Mouse (Mus musculus) right cerebral cortex, postnatal 36 days (tissue): ENCODE measurements around the gene C1qc.
A peak's percentile ranks its signal among the peaks of the same experiment; 100 is the strongest.

Experiments used
- DNase-seq, 2 experiments: peaks; one replicate each; pipeline ENCODE4 v3.0.0; 2022; ENCODE audit warnings: low spot score in 2 of 2, mixed read lengths in 1 of 2

The C1qc gene

DNA sequence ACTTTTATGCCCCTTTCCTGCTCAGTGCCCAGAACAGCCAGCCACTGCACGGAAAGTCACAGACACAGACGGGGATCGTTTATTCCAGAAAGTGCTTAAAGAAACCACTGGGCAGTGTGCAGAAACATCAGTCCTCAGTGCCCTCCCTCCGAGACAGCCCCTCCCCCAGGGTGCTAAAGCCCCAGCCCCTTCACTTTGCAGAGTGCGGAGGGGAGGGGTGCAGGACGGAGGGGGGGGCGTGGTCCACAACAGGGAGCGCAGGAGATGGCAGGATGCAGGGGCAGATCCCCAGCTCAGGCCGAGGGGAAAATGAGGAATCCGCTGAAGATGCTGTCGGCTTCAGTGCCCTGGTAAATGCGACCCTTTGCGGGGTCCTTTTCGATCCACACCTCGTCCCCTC lies 3.0 kb upstream of the C1qc start:
- DNase-seq = no peak

DNA sequence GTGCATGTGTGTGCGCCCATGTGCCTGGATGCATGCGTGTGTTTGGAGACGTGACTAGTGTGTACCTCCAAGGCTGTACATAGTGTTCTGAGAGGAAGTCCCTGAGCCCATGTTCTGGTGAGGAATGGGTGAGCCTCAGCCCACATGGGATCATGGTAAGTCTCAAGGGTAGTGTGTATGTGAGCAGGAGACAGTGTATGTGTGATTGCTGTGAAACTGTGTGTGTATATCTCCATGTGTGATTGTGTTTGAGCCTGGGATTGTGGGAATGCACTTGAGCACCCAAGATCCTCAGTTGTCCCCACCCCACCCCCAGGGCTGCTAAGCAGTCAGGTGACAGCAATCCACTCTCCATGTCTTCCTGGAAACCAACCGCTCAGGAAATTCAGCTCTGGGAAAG lies 2.0 kb upstream of the C1qc start:
- DNase-seq = no peak

DNA sequence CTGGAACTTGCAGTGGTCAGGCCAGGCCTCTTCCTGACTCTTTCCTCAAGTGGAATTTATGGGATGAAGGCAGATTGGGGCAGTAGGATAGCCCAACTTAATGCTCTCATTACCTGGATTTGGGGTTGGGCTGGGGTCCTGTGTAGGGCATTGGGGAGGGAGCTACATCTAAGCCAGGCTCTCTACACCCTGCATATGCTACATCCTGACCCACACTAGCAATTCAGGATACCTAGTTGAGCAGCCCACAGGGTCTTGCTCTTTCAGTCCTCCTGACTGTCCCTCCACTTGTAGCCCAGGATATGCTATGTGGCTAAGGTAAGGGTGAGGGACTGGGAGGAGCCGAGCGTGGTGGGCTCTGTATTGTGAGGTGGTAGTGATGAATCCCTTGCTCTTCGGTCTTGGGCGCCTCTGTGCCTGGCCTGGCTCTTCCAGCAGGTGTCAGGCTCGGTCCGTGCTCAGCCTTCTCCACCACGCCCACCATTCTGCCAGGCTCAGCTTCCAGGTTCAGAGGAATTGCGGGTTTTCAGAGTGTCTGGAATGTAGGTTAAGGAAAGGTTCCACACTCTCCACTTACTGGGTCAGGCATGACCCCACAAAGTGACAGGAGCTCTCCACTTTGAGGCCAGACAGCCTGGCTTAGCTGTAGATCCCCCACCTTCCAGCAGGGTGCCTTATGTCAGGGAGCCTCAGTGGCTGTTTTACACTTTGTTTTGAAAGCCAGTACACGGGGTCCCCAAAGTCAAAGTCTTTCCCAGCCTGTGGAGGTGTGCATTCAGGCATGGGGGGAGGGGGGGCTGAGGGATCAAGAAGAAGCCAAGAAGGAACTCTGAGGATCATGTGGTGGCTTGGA lies 1.1 kb upstream of the C1qc start:
- peak; percentile 31 to 46 for DNase-seq

DNA sequence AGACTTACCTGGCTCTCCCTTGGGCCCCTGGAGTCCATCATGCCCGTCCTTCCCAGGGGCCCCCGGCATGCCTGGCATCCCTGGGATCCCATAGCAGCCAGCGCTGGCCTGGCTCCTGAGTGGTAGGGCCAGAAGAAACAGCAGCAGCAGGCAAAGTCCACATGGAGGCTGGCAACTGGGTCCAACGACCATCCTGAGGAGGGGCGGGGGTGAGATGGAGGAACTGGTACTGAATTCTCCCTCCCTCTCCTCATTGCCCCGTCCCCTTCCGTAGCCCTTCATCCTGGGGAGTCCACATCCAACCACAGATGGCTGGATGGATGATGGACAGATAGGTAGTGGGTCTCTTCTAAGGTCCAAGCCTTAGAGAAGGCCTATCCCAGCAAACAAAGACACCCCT lies 494 bp downstream of the C1qc start:
- no peak for DNase-seq

DNA sequence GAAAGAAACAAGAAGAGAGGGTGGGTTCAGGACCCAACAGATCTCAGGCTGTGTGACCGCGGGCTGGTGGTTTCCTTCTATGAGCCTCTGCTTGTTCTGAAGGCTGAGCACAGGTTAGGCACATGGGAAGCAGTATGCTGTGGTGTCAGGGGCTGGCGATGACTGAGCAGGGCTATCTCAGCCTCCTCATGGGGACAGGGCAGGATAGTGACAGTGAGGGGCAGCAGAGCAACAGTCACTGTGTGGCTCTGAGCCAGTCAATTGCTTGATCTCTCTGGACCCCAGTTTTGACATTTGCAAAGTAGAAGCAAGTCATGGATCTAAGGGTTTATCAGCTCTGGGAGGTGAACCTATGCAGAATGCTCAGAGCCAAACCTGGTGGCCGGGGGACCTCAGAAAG lies 1.8 kb downstream of the C1qc start:
- no peak for DNase-seq

DNA sequence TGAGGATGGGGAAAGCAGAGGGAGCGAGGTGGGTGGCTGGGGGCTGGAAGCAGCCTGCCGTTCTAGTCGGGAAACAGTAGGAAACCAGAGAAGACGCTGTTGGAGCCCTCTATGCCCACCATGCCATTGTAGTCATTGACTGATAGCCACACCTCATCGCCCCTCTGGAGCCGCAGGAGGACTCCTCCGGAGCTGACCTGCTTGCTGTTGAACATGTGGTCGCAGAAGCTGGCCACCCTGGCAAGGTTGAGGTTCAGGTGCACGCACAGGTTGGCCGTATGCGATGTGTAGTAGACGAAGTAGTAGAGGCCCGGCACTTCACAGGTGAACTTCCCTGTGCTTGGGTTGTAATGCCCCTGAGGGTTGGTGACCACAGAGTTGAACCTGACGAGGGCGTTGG lies 2.9 kb downstream of the C1qc start:
- DNase-seq = no peak

DNA sequence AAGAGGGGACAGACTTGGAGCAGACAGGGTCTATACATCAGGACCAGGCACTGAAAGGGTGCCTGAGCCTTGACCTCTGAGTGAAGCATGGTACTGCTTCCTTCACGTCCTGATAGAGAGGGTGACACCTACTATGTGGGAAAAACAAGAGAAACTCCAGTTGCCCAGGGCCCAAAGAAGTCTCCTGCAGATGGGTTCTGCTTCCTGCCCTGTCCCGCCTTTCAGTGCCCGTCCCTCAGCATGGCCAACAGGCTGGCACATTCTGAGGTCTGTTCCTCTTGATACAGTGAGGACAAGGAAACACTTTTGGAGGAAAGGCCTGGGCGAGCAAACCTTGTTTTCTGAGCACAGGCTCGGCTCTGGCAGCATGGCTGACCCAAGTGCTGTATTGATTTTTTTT lies 5.2 kb downstream of the C1qc start:
- DNase-seq = no peak

DNA sequence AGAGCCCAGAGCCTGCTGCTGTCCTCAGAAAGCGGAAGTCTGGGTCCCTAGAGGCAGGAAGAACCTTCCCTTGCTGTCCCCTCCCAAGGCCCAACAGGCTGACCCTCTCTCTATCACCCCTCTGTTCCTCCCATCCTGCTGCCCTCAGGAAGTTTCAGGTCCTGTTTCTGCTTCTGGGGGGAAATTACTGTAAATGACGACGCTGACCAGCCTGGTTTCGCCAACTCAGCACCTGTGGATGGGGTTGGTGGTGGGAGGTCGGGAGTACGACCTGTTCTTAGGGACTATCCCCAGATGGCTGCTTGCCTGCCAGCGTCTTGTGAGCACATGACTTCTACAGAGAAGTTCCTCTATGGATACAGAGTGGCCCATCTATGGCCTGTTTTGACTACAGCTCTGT lies 6.8 kb downstream of the C1qc start, which contains the start of gene C1qb:
Gene C1qb, minus strand, starts transcription at position 87 of the 400 bp plus-strand sequence.
- no peak for DNase-seq

DNA sequence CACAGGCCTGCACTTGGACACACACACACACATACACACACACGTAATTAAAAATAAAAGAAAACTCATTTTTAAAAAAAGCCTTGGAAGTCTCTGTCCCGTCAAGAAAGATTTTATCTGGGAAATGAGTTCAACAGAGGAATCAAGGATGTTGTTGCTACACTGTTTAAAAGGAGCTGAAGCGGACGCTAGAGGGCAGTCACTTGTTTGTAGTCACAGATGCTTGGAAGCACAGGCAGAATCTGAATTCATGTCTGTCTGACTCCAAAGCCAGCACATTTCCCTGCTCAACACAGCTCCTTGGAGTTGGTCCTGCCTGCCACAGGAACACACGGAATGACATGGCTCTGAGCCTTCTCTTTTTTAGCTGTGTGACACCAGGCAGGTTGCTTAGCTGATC lies 14.3 kb downstream of the C1qc start:
- no peak for DNase-seq

DNA sequence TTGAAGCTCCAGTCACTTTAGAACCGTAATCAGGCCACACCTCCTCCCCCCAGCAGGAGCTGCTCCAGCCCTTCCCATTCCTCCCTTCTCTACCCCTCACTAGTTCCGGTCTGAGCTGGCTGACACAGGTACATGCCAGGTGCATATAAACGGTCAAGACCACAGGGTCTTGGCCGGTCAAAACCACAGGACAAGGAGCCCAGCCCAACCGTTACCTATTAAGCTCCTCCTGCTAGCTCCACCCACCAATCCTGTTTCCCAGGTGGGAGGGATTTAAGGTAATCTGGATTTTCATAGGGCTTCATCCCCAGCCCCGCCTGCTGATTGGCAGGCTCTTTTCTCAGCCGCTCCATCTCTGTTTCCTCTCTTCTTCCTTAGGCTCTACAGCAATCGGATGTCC lies 14.7 kb downstream of the C1qc start:
- DNase-seq = no peak

DNA sequence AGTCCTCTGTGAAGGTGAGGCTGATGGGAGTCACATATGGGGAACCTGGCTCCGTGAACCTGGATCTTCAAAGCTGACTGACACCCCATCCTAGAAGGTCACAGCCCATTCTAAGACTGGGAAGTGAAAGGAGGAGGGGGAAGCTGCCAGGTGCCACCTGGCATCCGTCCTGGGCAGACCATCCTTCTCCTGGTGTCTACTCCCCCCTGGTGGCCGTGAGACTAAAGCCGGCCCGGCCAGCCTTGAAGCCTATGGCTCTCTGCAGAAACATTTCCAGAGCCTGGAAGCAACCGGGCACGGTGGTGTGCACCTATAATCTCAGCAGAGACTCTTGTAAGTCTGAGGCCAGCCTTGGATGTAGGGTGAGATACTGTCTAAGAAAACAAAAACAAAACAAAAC lies 15.9 kb downstream of the C1qc start:
- DNase-seq = peak in 1 of 2 experiments; percentile 15

DNA sequence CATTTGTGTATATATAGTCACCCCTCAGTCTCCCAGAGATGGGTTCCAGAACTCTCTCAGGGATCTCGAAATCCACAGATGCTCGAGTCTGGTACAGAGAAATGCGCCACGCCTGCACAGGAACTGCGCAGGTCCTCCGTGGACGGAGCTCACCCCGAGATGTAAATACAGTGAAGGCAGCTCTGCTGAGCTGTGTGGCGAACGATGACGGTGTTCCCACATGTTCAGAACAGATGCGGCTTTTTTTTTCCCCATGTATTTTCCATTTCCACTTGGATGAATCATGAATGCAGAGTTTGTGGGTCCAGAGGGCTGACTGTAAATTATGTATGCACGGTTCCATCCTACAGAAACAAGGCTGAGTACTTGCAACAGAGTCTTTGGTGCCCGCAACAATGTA lies 17.9 kb downstream of the C1qc start:
- peak in 1 of 2 experiments; percentile 12 for DNase-seq

DNA sequence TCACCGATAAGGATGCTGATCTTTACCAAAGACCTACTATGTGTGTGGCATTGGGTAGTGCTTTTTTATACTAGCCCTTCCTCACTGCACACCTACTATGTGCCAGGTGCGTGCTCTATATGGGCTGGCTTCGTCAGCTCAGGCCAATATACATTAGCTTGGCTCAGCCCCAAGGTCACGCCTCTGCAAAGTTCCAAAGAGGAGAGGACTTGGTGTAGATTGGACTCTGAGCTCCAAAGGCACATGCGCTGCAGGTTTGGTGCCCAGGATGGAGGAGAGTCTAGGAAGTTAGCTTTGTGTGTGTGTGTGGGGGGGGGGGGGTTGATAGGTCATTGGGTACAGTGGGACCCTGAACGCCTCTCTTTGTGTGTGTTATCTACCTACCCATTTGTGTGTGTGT lies 24.5 kb downstream of the C1qc start:
- no peak for DNase-seq

DNA sequence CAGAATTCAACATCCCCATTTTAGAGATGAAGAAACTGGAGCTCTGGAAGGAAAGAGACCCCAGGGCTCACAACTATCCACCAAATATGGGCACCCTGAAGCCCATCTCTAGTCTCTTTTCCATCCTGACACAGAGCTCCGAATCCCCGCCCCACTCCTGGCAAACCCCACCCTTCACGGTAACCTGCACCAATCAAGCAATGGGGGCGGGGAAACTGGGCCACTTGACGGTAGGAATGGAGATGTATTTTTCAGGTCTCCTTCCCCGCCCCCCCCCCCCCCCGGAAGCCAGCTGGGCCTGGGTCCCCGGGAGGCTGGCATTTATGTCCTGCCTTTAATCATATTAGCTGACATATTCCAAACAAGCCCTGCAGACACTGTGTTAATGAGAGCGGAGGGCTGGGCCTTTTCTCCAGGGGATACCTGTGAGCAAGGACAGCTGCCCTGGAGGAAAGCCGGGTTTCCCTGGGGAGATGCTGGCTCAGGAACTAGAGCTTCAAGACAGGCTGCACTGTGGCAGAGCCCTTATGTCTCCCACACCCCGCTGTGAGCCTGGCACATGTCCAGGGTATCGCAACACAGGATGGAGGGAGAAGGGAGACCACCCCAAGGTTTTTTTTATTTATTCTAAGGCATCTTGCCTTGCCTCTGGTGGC lies 25.0 kb downstream of the C1qc start:
- no peak for DNase-seq

DNA sequence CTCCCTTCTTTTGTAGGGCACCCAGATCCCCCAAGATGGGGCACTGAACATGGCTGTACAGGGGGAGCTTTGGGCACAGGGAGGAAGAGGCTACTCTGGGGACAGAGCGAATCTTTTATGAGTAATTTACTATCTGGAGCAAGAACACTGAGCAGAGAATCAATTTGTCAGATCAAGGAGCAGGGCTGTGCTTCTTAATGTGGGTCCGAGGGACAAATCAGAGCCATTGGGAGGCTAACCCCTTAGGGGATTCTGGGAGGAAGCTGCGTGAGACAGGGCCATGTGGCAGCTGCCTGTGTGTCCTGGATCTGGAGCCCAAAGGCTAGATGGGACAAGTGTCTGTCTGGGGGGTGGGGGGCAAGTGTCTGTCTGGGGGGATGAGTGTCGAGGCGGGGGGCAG lies 27.3 kb downstream of the C1qc start:
- no peak for DNase-seq

DNA sequence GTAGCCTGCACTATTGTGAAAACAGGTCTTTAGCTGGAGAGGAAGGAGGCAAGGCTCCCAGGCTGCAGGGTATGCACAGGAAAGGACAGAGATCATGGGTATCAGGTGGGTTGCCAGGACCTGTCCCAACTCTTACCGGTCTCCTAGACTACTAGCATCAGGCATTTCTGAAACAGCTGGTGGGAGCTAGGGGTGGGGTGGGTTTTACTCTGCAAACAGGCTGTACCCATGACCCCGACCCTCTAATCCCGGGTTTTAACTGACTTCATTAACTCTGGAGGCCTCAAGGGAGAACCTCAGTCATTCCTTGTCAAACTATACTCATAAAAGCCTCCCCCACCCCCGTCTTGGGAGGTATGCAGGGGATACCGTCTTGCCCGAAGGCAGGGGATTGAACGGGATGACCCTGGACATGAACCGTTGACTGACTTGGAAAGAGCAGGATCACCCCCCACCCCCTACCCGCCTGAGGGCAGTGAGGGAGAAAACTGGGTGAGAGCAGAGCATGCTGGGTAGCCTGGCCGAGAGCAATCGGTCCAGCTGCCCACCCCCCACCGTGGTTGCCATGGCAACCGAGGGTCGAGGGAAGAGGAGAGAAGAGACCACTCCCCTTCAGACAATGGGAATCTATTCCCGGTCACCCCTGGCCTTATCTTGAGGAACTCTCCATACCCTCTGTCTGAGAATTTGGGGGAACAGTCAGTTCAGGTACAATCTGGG lies 28.0 kb downstream of the C1qc start:
- no peak for DNase-seq

DNA sequence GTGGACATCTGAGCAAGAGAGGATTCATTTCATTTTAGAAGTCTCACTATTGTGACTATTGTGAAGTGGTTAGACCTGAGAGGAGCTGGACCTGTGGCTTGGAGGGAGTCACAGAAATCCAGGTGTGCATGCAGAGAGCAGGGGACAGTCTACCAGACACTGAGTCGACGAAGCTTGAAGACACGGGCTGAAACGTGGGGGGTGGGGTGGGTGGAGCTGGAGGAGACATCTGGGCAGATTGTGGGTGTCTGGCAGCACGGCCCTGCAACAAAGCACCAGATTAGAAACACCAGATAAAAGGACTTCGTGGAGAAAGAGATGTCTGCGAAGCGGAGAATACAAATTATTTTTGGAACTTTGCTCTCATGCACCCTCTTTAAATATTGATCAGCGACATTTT lies 29.3 kb downstream of the C1qc start:
- DNase-seq = no peak

DNA sequence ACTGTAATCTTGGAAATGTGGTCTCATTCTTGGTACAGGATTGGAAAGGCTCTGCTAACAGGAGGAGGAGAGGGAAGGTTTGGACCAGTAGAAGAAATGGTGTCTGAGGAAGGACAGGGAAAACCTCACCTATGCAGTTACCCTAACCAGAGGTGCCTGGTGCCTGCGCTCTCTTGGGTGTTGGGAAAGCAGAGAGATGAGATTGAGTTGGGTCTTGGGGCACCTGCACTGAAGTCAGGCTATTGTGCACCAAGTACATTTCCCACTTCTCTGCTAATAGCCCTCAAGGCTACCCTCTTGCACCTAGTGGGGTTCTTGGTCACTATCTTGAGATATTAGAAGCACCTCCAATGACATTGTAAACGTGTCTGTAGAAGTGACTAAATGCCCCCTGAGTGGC lies 30.5 kb downstream of the C1qc start:
- DNase-seq = no peak

DNA sequence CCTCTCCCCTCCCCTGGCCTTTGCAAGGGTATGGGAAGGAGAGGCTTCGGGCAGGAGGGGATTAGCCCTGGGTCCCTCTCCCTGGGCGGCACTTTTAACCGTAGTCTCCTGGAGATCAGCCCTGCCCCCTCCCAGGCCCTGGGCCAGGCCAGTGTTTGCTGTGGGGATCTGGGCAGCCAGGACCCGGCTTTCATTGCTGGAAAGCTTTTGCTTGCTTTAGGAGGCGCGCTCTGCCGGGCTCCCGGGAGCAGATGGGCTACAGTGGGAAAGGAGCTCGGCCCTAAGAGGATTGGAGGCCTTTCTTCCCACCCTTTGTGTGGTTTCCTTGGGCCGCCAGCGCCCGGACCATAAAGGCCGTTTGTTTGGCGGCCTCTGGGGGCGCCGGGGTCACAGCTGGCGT lies 31.1 kb downstream of the C1qc start:
- DNase-seq = no peak

DNA sequence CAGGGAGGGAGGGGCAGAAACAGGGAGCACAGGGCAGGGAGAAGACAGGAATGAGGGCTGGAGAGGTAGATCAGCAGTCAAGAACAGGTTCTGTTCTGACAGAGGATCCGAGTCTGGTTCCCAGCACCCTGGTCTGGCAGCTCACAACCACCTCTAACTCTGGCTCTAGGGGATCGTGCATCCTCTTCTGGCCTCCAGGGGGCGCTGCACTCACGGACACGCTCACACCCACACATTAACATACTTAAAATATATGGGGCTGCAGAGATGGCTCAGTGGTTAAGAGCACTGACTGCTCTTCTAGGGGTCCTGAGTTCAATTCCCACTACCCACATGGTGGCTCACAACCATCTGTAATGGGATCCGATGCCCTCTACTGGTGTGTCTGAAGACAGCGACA lies 32.8 kb downstream of the C1qc start:
- DNase-seq = no peak

DNA sequence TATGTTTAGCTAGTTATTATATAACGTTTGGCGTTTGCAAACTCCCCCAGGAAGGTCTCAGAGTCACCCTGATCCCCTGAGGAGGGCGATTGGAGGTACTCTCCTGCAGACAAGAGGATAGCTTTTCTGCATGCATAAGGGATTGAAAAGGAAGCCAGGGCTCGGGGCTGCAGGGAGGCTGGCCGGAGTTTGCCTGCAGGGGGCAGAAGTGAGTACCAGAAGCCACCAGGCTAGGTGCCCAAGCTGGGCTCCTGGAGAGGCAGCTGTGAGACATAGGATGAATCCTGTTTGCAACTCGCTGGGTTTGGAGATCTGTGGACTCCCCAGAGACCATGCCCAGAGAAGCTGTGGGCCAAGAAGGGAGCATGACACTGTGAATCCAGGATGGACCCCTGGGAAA lies 37.8 kb downstream of the C1qc start:
- no peak for DNase-seq

DNA sequence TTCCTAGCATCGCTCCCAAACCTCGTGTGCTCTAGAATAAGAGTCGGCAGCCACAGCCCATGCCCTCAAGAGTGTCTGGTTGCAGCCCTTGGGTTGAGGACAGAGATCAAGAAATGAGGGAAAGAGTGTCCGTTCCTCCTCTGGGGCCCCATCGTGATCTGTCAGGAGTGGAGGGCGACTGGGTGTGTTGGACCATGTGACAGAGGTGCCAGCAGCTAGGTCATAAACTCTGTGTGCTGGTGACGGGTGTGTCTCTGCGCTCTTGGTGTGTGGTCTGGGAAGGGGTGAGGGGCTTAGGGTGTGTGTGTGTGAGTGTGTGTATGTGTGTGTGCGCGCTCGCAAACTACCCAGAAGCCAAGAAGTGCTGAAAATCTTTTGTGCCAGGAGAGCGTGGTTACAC lies 39.9 kb downstream of the C1qc start:
- DNase-seq = no peak

DNA sequence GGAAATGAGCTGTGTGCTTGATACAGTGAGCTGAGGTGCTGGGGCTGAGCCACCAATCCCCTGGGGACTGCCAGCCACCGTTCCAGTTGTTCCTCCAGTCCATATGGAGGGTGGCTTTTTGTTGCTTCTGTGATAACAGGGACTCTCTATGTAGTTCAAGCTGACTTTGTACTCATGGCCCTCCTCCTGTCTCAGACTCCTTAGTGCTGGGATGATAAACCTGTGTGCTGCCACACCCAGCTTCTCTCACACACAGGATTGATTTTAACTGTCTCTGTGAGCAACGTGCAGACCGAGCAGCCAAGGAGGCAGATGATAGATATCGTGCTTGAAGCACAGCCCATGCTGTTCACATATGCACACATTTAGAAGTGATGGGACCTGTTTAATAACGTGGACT lies 40.7 kb downstream of the C1qc start:
- DNase-seq = no peak
